Mouse (Mus musculus) bone marrow macrophage, adult 2 months (primary cell): ENCODE measurements around the gene D8Ertd738e. TPM values are rescaled to one million over a fixed set of nuclear protein-coding genes. Genes with fewer than 3 reads are reported as not detected.

ENCODE experiments used
- H3K27ac ChIP-seq: 2 replicates; pipeline ENCODE4 v1.5.1; 2012; ENCODE audit warnings: low read depth, low read length; ENCODE audit not compliant: insufficient read depth
- H3K4me1 ChIP-seq: 2 replicates; pipeline ENCODE4 v1.6.1; 2012; ENCODE audit warnings: low read length; ENCODE audit not compliant: control insufficient read depth, insufficient read depth
- H3K4me3 ChIP-seq: 2 replicates; pipeline ENCODE4 v1.5.1; 2012; ENCODE audit warnings: mild to moderate bottlenecking, low read length, moderate library complexity; ENCODE audit not compliant: insufficient read depth
- CTCF ChIP-seq: IDR thresholded peaks from 2 replicates; pipeline ENCODE4 v1.5.1; 2012; ENCODE audit warnings: low read depth, mild to moderate bottlenecking, low read length, moderate library complexity
- POLR2A ChIP-seq: IDR thresholded peaks from 2 replicates; pipeline ENCODE4 v1.6.1; 2012; ENCODE audit warnings: mild to moderate bottlenecking, low read depth, low read length, borderline replicate concordance
- polyA plus RNA-seq: library from polyadenylated mRNA; stranded (reverse); fragments of >200 nt; gene quantifications from 2 replicates; pipeline ENCODE4 v1.2.4, GENCODE M21; 2012; ENCODE audit not compliant: missing spikeins, insufficient read depth, insufficient read length

The D8Ertd738e gene
- polyA plus RNA-seq, 1 experiment, result 164 TPM

GRCm38 (mm10) chr8:84205073-84205472, 44.4 kb downstream of the D8Ertd738e start:
- TF ChIP-seq POLR2A (no peak), CTCF (no peak)
- Histone ChIP-seq H3K27ac (peak overlapping the region; percentile 98), H3K4me1 (peaks cover 39% of the 10 kb centered on the region), H3K4me3 (no peak overlapping the region)

- Histone ChIP-seq H3K4me3 (peak overlapping the region; percentile 94), H3K4me1 (peaks cover 45% of the 10 kb centered on the region), H3K27ac (peak overlapping the region; percentile 98)
- TF ChIP-seq CTCF (no peak), POLR2A (no peak)
Observed at GRCm38 (mm10) chr8:84203975-84204772, 45.3 kb downstream of the D8Ertd738e start.

- Histone ChIP-seq H3K4me3 (peak overlapping the region; percentile 94), H3K27ac (peak overlapping the region; percentile 98), H3K4me1 (peaks cover 46% of the 10 kb centered on the region)
- TF ChIP-seq POLR2A, result no peak
- no peak for TF ChIP-seq CTCF
Observed at GRCm38 (mm10) chr8:84202938-84203917, 46.3 kb downstream of the D8Ertd738e start.

- TF ChIP-seq POLR2A (no peak), CTCF (no peak)
- peak overlapping the region; percentile 98 for H3K27ac ChIP-seq
- H3K4me3 ChIP-seq, result peak overlapping the region; percentile 94
- H3K4me1 ChIP-seq, result peaks cover 46% of the 10 kb centered on the region
Observed at GRCm38 (mm10) chr8:84202466-84202865, 47.1 kb downstream of the D8Ertd738e start.

- peak overlapping the region; percentile 98 for H3K27ac ChIP-seq
- 0 out of 2 replicates have a peak, but pooled peaks have one; percentile 6 for TF ChIP-seq POLR2A
- no peak for TF ChIP-seq CTCF
- H3K4me1 ChIP-seq, result peaks cover 38% of the 10 kb centered on the region
- peak overlapping the region; percentile 94 for H3K4me3 ChIP-seq
Observed at GRCm38 (mm10) chr8:84201545-84202245, 47.8 kb downstream of the D8Ertd738e start.

GRCm38 (mm10) chr8:84200652-84201544, 48.6 kb downstream of the D8Ertd738e start:
- Histone ChIP-seq H3K4me1 (peaks cover 35% of the 10 kb centered on the region), H3K4me3 (peak overlapping the region; percentile 94), H3K27ac (peak overlapping the region; percentile 98)
- TF ChIP-seq POLR2A, result peak; percentile 40; the same call in 1 of the 2 replicates
- TF ChIP-seq CTCF, result no peak

- peaks cover 27% of the 10 kb centered on the region for H3K4me1 ChIP-seq
- TF ChIP-seq POLR2A, result no peak
- TF ChIP-seq CTCF, result no peak
- H3K27ac ChIP-seq, result peak overlapping the region; percentile 56
- H3K4me3 ChIP-seq, result peak overlapping the region; percentile 38
Observed at GRCm38 (mm10) chr8:84200126-84200555, 49.4 kb downstream of the D8Ertd738e start.

- TF ChIP-seq POLR2A, result no peak
- no peak for TF ChIP-seq CTCF
- Histone ChIP-seq H3K4me3 (no peak overlapping the region), H3K4me1 (peaks cover 22% of the 10 kb centered on the region), H3K27ac (no peak overlapping the region)
Observed at GRCm38 (mm10) chr8:84199348-84200125, 50.0 kb downstream of the D8Ertd738e start.
